7 mouse cellular contexts compared by ENCODE assay signal in genomic region chr9:21723377-21724146, GRCm38 (mm10). TPM values are rescaled to one million over a fixed set of nuclear protein-coding genes. Genes with fewer than 3 reads are reported as not detected.
A peak's percentile ranks its signal among the peaks of the same experiment; 100 is the strongest.
DNase-seq lines count a peak whose midpoint lies in the region; ATAC-seq and TF ChIP-seq lines count a peak whose summit lies in the region.

Gene Ldlr (plus strand): TSS chr9:21723483.

- TF ChIP-seq CTCF in kidney, adult 2 months (conservative IDR thresholded peaks at IDR 0.05; ENCODE audit: insufficient read depth, insufficient read length, low read depth, low read length): no peak

- TF ChIP-seq POLR2A in kidney, adult 2 months (IDR thresholded peaks at IDR 0.05; ENCODE audit: low read depth, low read length): peak; percentile 45

- peak within 1 kb of the TSS; percentile 65 for H3K4me3 ChIP-seq in embryonic facial prominence, embryonic 12.5 days
- H3K4me3 ChIP-seq in kidney, adult 2 months (ENCODE audit: insufficient read depth, low read depth, low read length): peak within 1 kb of the TSS; percentile 83
- peak within 1 kb of the TSS; percentile 76 for H3K4me3 ChIP-seq in limb, embryonic 12.5 days (replicated peaks)
- H3K4me3 ChIP-seq in midbrain, embryonic 15.5 days: peak within 1 kb of the TSS; percentile 56

- H3K9ac ChIP-seq in embryonic facial prominence, embryonic 12.5 days: peak within 1 kb of the TSS; percentile 62
- H3K9ac ChIP-seq in limb, embryonic 12.5 days (replicated peaks): peak within 1 kb of the TSS; percentile 56
- H3K9ac ChIP-seq in midbrain, embryonic 15.5 days: peak within 1 kb of the TSS; percentile 53

- no peaks in the 10 kb centered on the region for H3K27me3 ChIP-seq in embryonic facial prominence, embryonic 12.5 days
- no peaks in the 10 kb centered on the region for H3K27me3 ChIP-seq in kidney, adult 2 months (replicated peaks; ENCODE audit: control insufficient read depth, insufficient read depth, low read length)
- H3K27me3 ChIP-seq in limb, embryonic 12.5 days: no peaks in the 10 kb centered on the region
- H3K27me3 ChIP-seq in midbrain, embryonic 15.5 days (replicated peaks): no peaks in the 10 kb centered on the region

- peaks cover 15% of the 10 kb centered on the region for H3K4me1 ChIP-seq in embryonic facial prominence, embryonic 12.5 days
- 0 out of 2 replicates have a peak, but pooled peaks cover 3% of the 10 kb centered on the region for H3K4me1 ChIP-seq in kidney, adult 2 months (ENCODE audit: control insufficient read depth, insufficient read depth, low read length)
- peaks cover 28% of the 10 kb centered on the region for H3K4me1 ChIP-seq in limb, embryonic 12.5 days (replicated peaks)
- H3K4me1 ChIP-seq in midbrain, embryonic 15.5 days: peaks cover 31% of the 10 kb centered on the region

- WGBS in embryonic facial prominence, embryonic 12.5 days: under 1% methylated on average over 47 of the region's 47 CpGs
- under 1% methylated on average over 47 of the region's 47 CpGs for WGBS in kidney, adult 2 months
- WGBS in limb, embryonic 12.5 days: under 1% methylated on average over 47 of the region's 47 CpGs
- under 1% methylated on average over 47 of the region's 47 CpGs for WGBS in midbrain, embryonic 15.5 days

- peak; percentile 85 for DNase-seq in adrenal gland, postnatal 25 days
- DNase-seq in heart, adult 18-20 months: peak; percentile 88 to 90
- peak; percentile 90 for DNase-seq in kidney, adult 2 months
- peak; percentile 55 to 78 for DNase-seq in spleen, postnatal 10 days (ENCODE audit: low spot score in 2 of 2)

- H3K36me3 ChIP-seq in embryonic facial prominence, embryonic 12.5 days: peaks cover 5% of the 10 kb centered on the region; the same call in 1 of the 2 replicates
- H3K36me3 ChIP-seq in kidney, adult 2 months (ENCODE audit: control insufficient read depth, insufficient read depth, low read length): no peaks in the 10 kb centered on the region
- peaks cover 22% of the 10 kb centered on the region for H3K36me3 ChIP-seq in limb, embryonic 12.5 days
- no peaks in the 10 kb centered on the region for H3K36me3 ChIP-seq in midbrain, embryonic 15.5 days (replicated peaks)

- H3K27ac ChIP-seq in embryonic facial prominence, embryonic 12.5 days: peak within 1 kb of the TSS; percentile 95
- H3K27ac ChIP-seq in kidney, adult 2 months (ENCODE audit: insufficient read depth, low read depth, low read length): peak within 1 kb of the TSS; percentile 67
- H3K27ac ChIP-seq in limb, embryonic 12.5 days: peak within 1 kb of the TSS; percentile 96
- H3K27ac ChIP-seq in midbrain, embryonic 15.5 days: peak within 1 kb of the TSS; percentile 90

- peak within 1 kb of the TSS; percentile 62 for H3K4me2 ChIP-seq in embryonic facial prominence, embryonic 12.5 days (replicated peaks)
- peak within 1 kb of the TSS; percentile 84 for H3K4me2 ChIP-seq in limb, embryonic 12.5 days
- H3K4me2 ChIP-seq in midbrain, embryonic 15.5 days: peak within 1 kb of the TSS; percentile 81

- H3K9me3 ChIP-seq in embryonic facial prominence, embryonic 12.5 days: no peaks in the 10 kb centered on the region
- H3K9me3 ChIP-seq in limb, embryonic 12.5 days: no peaks in the 10 kb centered on the region
- H3K9me3 ChIP-seq in midbrain, embryonic 15.5 days: no peaks in the 10 kb centered on the region

- peak; percentile 78 for ATAC-seq in embryonic facial prominence, embryonic 12.5 days (ENCODE audit: insufficient number of reproducible peaks, insufficient read depth, low FRiP score, low TSS enrichment)
- peak; percentile 78 for ATAC-seq in limb, embryonic 12.5 days (ENCODE audit: insufficient number of reproducible peaks, insufficient read depth, low FRiP score, low TSS enrichment, low read depth)
- peak; percentile 87 for ATAC-seq in midbrain, embryonic 15.5 days (replicated peaks)

RNA-seq across cellular contexts. Expression of gene Ldlr, which starts in this region (rescaled TPM):
- 126 and 145 TPM in 2 replicates for total RNA-seq in adrenal gland, postnatal 25 days (2021)
- polyA plus RNA-seq in embryonic facial prominence, embryonic 12.5 days (2016; fragmentation: Nextera tagmentation; extraction: Ambion mirVana): 33.5 and 36.8 TPM in 2 replicates
- 1 to 10 TPM; 1.9 to 2.4 TPM for total RNA-seq in heart, adult 18-20 months (2021)
- 26.9 and 28.8 TPM in 2 replicates for polyA plus RNA-seq in kidney, adult 2 months (2012; rRNA removed)
- 37.3 and 38.5 TPM in 2 replicates for polyA plus RNA-seq in limb, embryonic 12.5 days (2016; fragmentation: Nextera tagmentation; extraction: Ambion mirVana)
- 15.8 and 15.9 TPM in 2 replicates for polyA plus RNA-seq in midbrain, embryonic 15.5 days (2015; fragmentation: Nextera tagmentation; extraction: Ambion mirVana)

Comparison
In these comparisons a context has a peak if more than half of its experiments do, and no peak if none do; other contexts are left out.
1. Peak in every context shown above with its lines: DNase-seq, ATAC-seq, H3K4me3 ChIP-seq and H3K27ac ChIP-seq.
2. RNA of gene Ldlr (total RNA-seq): 126 to 145 TPM in adrenal gland, postnatal 25 days; 1.9 to 2.4 TPM in heart, adult 18-20 months; every median in the first group is over 10 times any median in the second.